Mouse (Mus musculus) cortical plate, adult 2 months (tissue): Measurements from ENCODE around the gene Gm5294. TPM values are rescaled to one million over a fixed set of nuclear protein-coding genes. Genes with fewer than 3 reads are reported as not detected.

ENCODE experiments used
- H3K27ac ChIP-seq: fragments of 200-500 bp; 2 replicates; pipeline ENCODE4 v1.5.1; 2012; ENCODE audit warnings: low read length, control low read depth, inconsistent platforms; ENCODE audit not compliant: insufficient read depth
- H3K4me1 ChIP-seq: fragments of 200-500 bp; 2 replicates; pipeline ENCODE4 v1.6.1; 2011; ENCODE audit warnings: low read length; ENCODE audit not compliant: control insufficient read depth, insufficient read depth
- H3K4me3 ChIP-seq: fragments of 200-500 bp; 2 replicates; pipeline ENCODE4 v1.5.1; 2011; ENCODE audit warnings: mild to moderate bottlenecking, low read length, control low read depth; ENCODE audit not compliant: insufficient read depth
- CTCF ChIP-seq: fragments of 200-500 bp; IDR thresholded peaks from 2 replicates; pipeline ENCODE4 v1.5.1; 2011; ENCODE audit warnings: mild to moderate bottlenecking, control low read depth, low read length; ENCODE audit not compliant: insufficient read depth; ENCODE audit errors: extremely low read depth
- POLR2A ChIP-seq: fragments of 200-500 bp; IDR thresholded peaks from 2 replicates; pipeline ENCODE4 v1.6.1; 2011; ENCODE audit warnings: mild to moderate bottlenecking, low read length, control low read depth; ENCODE audit not compliant: insufficient read depth; ENCODE audit errors: extremely low read depth
- polyA plus RNA-seq: library from polyadenylated mRNA; depleted of rRNA; stranded (reverse); fragments of >200 nt; gene quantifications from 2 replicates; pipeline ENCODE4 v1.2.3, GENCODE M21; 2012; rRNA removed

The Gm5294 gene
- polyA plus RNA-seq, 1 experiment, result not detected

DNA sequence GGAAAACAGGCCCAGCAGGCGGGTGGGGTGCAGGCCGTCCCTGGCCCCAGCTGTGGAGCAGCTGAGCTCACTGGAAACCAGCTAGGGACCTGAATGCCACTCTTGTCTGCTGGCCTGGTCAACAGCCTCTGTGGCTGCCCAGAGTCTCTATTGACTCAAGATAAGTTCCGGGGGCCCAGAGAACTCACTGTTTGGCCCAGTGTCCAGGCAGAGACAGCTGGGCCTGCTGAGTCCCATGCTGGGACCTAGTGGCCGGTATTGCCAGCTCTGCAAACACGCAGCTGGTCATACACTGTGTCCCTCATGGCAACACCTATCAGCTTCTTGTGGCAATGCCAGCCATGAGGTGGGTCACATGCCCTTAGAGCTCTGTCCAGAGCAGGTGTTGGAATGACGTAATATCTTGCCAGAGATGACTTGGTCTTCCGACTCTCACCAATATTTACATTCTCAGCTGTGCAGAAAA is 43.8 kb downstream of the Gm5294 start:
- Histone ChIP-seq H3K4me1 (no peaks in the 10 kb centered on the region), H3K27ac (no peak overlapping the region), H3K4me3 (no peak overlapping the region)
- no peak for TF ChIP-seq POLR2A
- TF ChIP-seq CTCF, result no peak

DNA sequence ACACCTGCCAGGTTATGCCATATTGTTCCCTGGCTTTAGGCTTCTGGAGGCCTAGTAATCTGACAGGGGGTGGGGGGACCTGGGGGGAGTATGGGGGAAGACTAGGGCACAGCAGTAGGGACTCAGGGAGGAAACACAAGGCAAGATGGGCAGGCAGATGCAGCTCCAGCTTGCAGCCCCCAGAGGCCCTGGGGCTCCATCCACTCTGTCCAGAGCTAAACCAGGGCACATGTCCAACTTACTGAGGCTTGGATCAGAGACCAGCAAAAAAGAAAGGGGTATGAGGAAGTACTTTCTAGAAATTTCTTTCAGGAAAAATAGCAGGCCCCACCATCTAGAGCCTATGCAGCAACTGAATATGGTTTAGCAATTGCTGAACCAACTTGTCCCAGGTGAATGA is 44.3 kb downstream of the Gm5294 start:
- H3K27ac ChIP-seq, result no peak overlapping the region
- no peak overlapping the region for H3K4me3 ChIP-seq
- no peak for TF ChIP-seq POLR2A
- TF ChIP-seq CTCF, result no peak
- H3K4me1 ChIP-seq, result no peaks in the 10 kb centered on the region

DNA sequence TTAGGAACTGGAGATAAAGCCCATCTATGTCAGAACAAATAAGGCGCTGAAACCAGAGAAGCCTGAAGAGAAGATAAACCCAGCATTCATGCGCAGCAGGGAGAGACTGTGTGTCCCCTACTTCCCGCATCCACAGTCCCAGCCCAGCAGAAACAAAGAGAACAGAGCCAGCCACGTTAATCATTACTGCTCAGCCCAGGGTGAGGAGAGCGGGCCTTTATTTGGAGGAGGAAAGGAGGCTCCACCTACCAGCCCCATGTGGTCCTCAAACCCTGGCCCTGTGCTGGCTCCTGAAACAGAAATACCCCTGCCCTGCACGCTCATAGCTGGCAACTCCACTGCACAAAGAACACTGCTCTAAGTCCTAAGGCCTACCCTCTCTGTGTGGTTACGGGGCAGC is 45.0 kb downstream of the Gm5294 start:
- H3K27ac ChIP-seq, result no peak overlapping the region
- no peaks in the 10 kb centered on the region for H3K4me1 ChIP-seq
- H3K4me3 ChIP-seq, result no peak overlapping the region
- no peak for TF ChIP-seq CTCF
- TF ChIP-seq POLR2A, result no peak

DNA sequence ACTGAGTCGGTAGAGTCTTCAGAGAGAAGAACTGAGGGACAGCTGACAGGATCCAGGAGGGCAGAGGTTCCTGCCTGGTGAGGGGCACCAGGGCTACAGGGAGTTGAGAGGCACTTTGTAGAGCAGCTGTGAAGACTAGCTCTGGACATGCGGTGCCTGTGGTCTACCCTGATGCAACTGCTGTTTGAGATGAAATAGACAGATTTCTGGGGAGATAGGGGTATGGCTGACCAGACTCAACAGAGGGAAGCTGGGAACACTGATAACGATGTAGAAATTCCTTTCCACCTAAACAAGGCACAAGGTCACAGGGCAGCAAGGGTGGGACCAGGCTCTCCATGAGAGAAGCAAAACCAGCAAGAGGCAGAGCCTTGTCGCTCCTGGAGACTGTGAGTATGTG is 45.8 kb downstream of the Gm5294 start:
- no peak overlapping the region for H3K4me3 ChIP-seq
- H3K4me1 ChIP-seq, result no peaks in the 10 kb centered on the region
- TF ChIP-seq POLR2A (no peak), CTCF (no peak)
- H3K27ac ChIP-seq, result no peak overlapping the region

Other genes with a start within 250 kb of the Gm5294 start
- gene Zfp68, start 200.3 kb upstream of the Gm5294 start, polyA plus RNA-seq, result 19.9 and 20.9 TPM in 2 replicates
- gene A430033K04Rik, start 197.2 kb upstream of the Gm5294 start, polyA plus RNA-seq, result 10.3 and 11.5 TPM in 2 replicates
- gene Fam20c, start 65.6 kb upstream of the Gm5294 start, polyA plus RNA-seq, result 26.0 and 28.5 TPM in 2 replicates
- 29.4 and 30.0 TPM in 2 replicates for gene Pdgfa, start 177.3 kb downstream of the Gm5294 start, polyA plus RNA-seq